Comparison of ENCODE assay signal across 8 mouse cellular contexts in genomic region chr10:78018797-78019203, GRCm38 (mm10). TPM values are rescaled to one million over a fixed set of nuclear protein-coding genes. Genes with fewer than 3 reads are reported as not detected.
A peak's percentile ranks its signal among the peaks of the same experiment; 100 is the strongest.
DNase-seq lines count a peak whose midpoint lies in the region; ATAC-seq lines count a peak whose summit lies in the region.

No protein-coding gene starts in this region.

- H3K4me3 ChIP-seq in forebrain, embryonic 14.5 days (ENCODE audit: low read depth, low read length), result peak overlapping the region; percentile 13; the same call in 1 of the 2 replicates
- H3K4me3 ChIP-seq in hindbrain, embryonic 10.5 days, result peak overlapping the region; percentile 41

- H3K27ac ChIP-seq in forebrain, embryonic 14.5 days (ENCODE audit: low read depth, low read length), result no peak overlapping the region
- H3K27ac ChIP-seq in hindbrain, embryonic 10.5 days, result no peak overlapping the region

- H3K27me3 ChIP-seq in forebrain, embryonic 14.5 days (replicated peaks; ENCODE audit: control insufficient read depth, insufficient read depth, low read length), result no peaks in the 10 kb centered on the region
- no peaks in the 10 kb centered on the region for H3K27me3 ChIP-seq in hindbrain, embryonic 10.5 days (ENCODE audit: insufficient read depth, poor library complexity, severe bottlenecking)

- H3K9ac ChIP-seq in forebrain, embryonic 14.5 days (ENCODE audit: low read length), result peak overlapping the region; percentile 36; the same call in 1 of the 2 replicates

- no peaks in the 10 kb centered on the region for H3K4me1 ChIP-seq in forebrain, embryonic 14.5 days (ENCODE audit: control insufficient read depth, insufficient read depth, low read length)
- H3K4me1 ChIP-seq in hindbrain, embryonic 10.5 days (replicated peaks), result 0 out of 2 replicates have a peak, but pooled peaks cover 2% of the 10 kb centered on the region

- DNase-seq in MN1 (ENCODE audit: low spot score), result peak; percentile 87
- peak; percentile 49 for DNase-seq in cerebellum, adult 11-12 months
- DNase-seq in forebrain, embryonic 14.5 days (ENCODE audit: low spot score), result peak; percentile 92
- peak; percentile 81 for DNase-seq in hindbrain, embryonic 10.5 days (ENCODE audit: low spot score)
- peak; percentile 79 to 90 for DNase-seq in layer of hippocampus, postnatal 25 days (ENCODE audit: extremely low spot score in 1 of 2, low spot score in 1 of 2)
- DNase-seq in right cerebral cortex, adult 18-20 months, result peak; percentile 63
- DNase-seq in urinary bladder, postnatal 25 days (ENCODE audit: low spot score), result peak; percentile 75

- peak overlapping the region; percentile 53 for H3K4me2 ChIP-seq in forebrain, embryonic 14.5 days (ENCODE audit: low read length)

- ATAC-seq in forebrain, embryonic 14.5 days, result peak; percentile 73
- ATAC-seq in megakaryocyte, adult 5-6 weeks (ENCODE audit: poor library complexity, severe bottlenecking), result peak; percentile 90

- 16% methylated on average over 19 of the region's 19 CpGs for WGBS in forebrain, embryonic 14.5 days
- 21% methylated on average over 19 of the region's 19 CpGs for WGBS in hindbrain, embryonic 10.5 days

- H3K36me3 ChIP-seq in forebrain, embryonic 14.5 days (ENCODE audit: control insufficient read depth, insufficient read depth, low read length), result no peaks in the 10 kb centered on the region
- no peaks in the 10 kb centered on the region for H3K36me3 ChIP-seq in hindbrain, embryonic 10.5 days

- no peaks in the 10 kb centered on the region for H3K9me3 ChIP-seq in forebrain, embryonic 14.5 days (replicated peaks; ENCODE audit: control insufficient read depth, low read length)
- peaks cover 5% of the 10 kb centered on the region; the same call in 1 of the 2 replicates for H3K9me3 ChIP-seq in hindbrain, embryonic 10.5 days

RNA-seq across cellular contexts. Expression of gene Pfkl, which starts 8.9 kb away (rescaled TPM):
- polyA plus RNA-seq in forebrain, embryonic 14.5 days (2014; fragmentation: Nextera tagmentation; extraction: Ambion mirVana), result 77.0 and 91.6 TPM in 2 replicates
- 187 and 243 TPM in 2 replicates for polyA plus RNA-seq in hindbrain, embryonic 10.5 days (2016; fragmentation: Nextera tagmentation; extraction: Ambion mirVana)
- 100 to 1,000 TPM; 205 to 206 TPM for total RNA-seq in layer of hippocampus, postnatal 25 days (2021)
- total RNA-seq in megakaryocyte, adult 5-6 weeks (2015), result 6.9 and 7.0 TPM in 2 replicates
- total RNA-seq in megakaryocyte, adult 5-6 weeks (2017), result 13.6 and 16.9 TPM in 2 replicates

RNA-seq across cellular contexts. Expression of gene Dnmt3l, which starts 22.9 kb away (rescaled TPM):
- polyA plus RNA-seq in forebrain, embryonic 14.5 days (2014; fragmentation: Nextera tagmentation; extraction: Ambion mirVana), result not detected in 2 replicates
- polyA plus RNA-seq in hindbrain, embryonic 10.5 days (2016; fragmentation: Nextera tagmentation; extraction: Ambion mirVana), result not detected in 2 replicates
- total RNA-seq in layer of hippocampus, postnatal 25 days (2021), result under 1 TPM in 1 of 2 experiments, not detected in 1; 0.22 TPM
- 2.5 TPM in 1 of 2 replicates, not detected in the other for total RNA-seq in megakaryocyte, adult 5-6 weeks (2015)
- total RNA-seq in megakaryocyte, adult 5-6 weeks (2017), result 0.37 TPM in 1 of 2 replicates, not detected in the other

RNA-seq across cellular contexts. Expression of gene Aire, which starts 24.6 kb away (rescaled TPM):
- polyA plus RNA-seq in forebrain, embryonic 14.5 days (2014; fragmentation: Nextera tagmentation; extraction: Ambion mirVana), result 0.07 and 0.14 TPM in 2 replicates
- polyA plus RNA-seq in hindbrain, embryonic 10.5 days (2016; fragmentation: Nextera tagmentation; extraction: Ambion mirVana), result 0.36 TPM in 1 of 2 replicates, not detected in the other
- under 1 TPM; 0.16 to 0.27 TPM for total RNA-seq in layer of hippocampus, postnatal 25 days (2021)
- not detected in 2 replicates for total RNA-seq in megakaryocyte, adult 5-6 weeks (2015)
- total RNA-seq in megakaryocyte, adult 5-6 weeks (2017), result not detected in 2 replicates

RNA-seq across cellular contexts. Expression of gene 1810043G02Rik, which starts 40.5 kb away (rescaled TPM):
- polyA plus RNA-seq in forebrain, embryonic 14.5 days (2014; fragmentation: Nextera tagmentation; extraction: Ambion mirVana), result 31.0 and 35.0 TPM in 2 replicates
- polyA plus RNA-seq in hindbrain, embryonic 10.5 days (2016; fragmentation: Nextera tagmentation; extraction: Ambion mirVana), result 40.7 and 42.9 TPM in 2 replicates
- 10 to 100 TPM; 31.3 to 39.8 TPM for total RNA-seq in layer of hippocampus, postnatal 25 days (2021)
- total RNA-seq in megakaryocyte, adult 5-6 weeks (2015), result 9.1 and 12.3 TPM in 2 replicates
- total RNA-seq in megakaryocyte, adult 5-6 weeks (2017), result 12.2 and 15.8 TPM in 2 replicates

RNA-seq across cellular contexts. Expression of gene Trpm2, which starts 48.4 kb away (rescaled TPM):
- polyA plus RNA-seq in forebrain, embryonic 14.5 days (2014; fragmentation: Nextera tagmentation; extraction: Ambion mirVana), result 1.4 and 2.8 TPM in 2 replicates
- 0.88 and 1.2 TPM in 2 replicates for polyA plus RNA-seq in hindbrain, embryonic 10.5 days (2016; fragmentation: Nextera tagmentation; extraction: Ambion mirVana)
- total RNA-seq in layer of hippocampus, postnatal 25 days (2021), result 10 to 100 TPM; 33.2 to 40.4 TPM
- total RNA-seq in megakaryocyte, adult 5-6 weeks (2015), result 15.2 and 20.7 TPM in 2 replicates
- 33.5 and 35.8 TPM in 2 replicates for total RNA-seq in megakaryocyte, adult 5-6 weeks (2017)

Comparison
In these comparisons a context has a peak if more than half of its experiments do, and no peak if none do; other contexts are left out.
1. RNA of gene Pfkl, which starts 8.9 kb away (total RNA-seq): 205 to 206 TPM in layer of hippocampus, postnatal 25 days; 6.9 to 16.9 TPM in megakaryocyte, adult 5-6 weeks; every median in the first group is over 10 times any median in the second.
2. Peak in every context shown above with its lines, with median percentiles within 50 percentile points of each other: DNase-seq.